Mouse (Mus musculus) liver, embryonic 14.5 days (tissue): ENCODE results near the gene Runx2. TPM values are rescaled to one million over a fixed set of nuclear protein-coding genes. Genes with fewer than 3 reads are reported as not detected.

Source experiments
- ATAC-seq: fragments of 200-750 bp; cut with Nextera tagmentation; 2 replicates; pipeline ENCODE4 v1.8.0; 2017; ENCODE audit warnings: moderate number of reproducible peaks, mild to moderate bottlenecking, moderate library complexity; ENCODE audit not compliant: insufficient read depth
- DNase-seq, 3 experiments: peaks; one replicate each; pipeline ENCODE4 v3.0.0-alpha.2; 2012 to 2013; ENCODE audit warnings: low read depth in 3 of 3, low spot score in 3 of 3
- H3K27ac ChIP-seq: fragments of 300-500 bp; sonication (generic); 2 replicates; pipeline ENCODE4 v1.5.1; 2014; ENCODE audit warnings: moderate library complexity, mild to moderate bottlenecking, control low read depth, inconsistent platforms
- H3K27me3 ChIP-seq: fragments of 300-500 bp; sonication (generic); 2 replicates; pipeline ENCODE4 v1.6.1; 2014; ENCODE audit warnings: mild to moderate bottlenecking, low read length, moderate library complexity; ENCODE audit not compliant: control insufficient read depth, insufficient read depth
- H3K36me3 ChIP-seq: fragments of 300-500 bp; sonication (generic); replicated peaks from 2 replicates; pipeline ENCODE4 v1.6.1; 2014; ENCODE audit warnings: low read depth; ENCODE audit not compliant: control insufficient read depth, insufficient read depth
- H3K4me1 ChIP-seq, 2 experiments: fragments of 200-500 bp in 1 of 2; fragments of 300-500 bp in 1 of 2; sonication (generic) in 1 of 2; replicated peaks; 2 replicates each; pipeline ENCODE4 v1.6.1; 2012 to 2014; ENCODE audit warnings: antibody characterized with exemption in 1 of 2, inconsistent platforms in 1 of 2, low read length in 1 of 2; ENCODE audit not compliant: control insufficient read depth in 2 of 2, insufficient read depth in 2 of 2
- H3K4me2 ChIP-seq: fragments of 300-500 bp; sonication (generic); 2 replicates; pipeline ENCODE4 v1.6.1; 2014; ENCODE audit warnings: low read depth, mild to moderate bottlenecking, control low read depth, moderate library complexity
- H3K4me3 ChIP-seq, 2 experiments: fragments of 200-500 bp in 1 of 2; fragments of 300-500 bp in 1 of 2; sonication (generic) in 1 of 2; 2 replicates each; pipeline ENCODE4 v1.5.1; 2012 to 2014; ENCODE audit warnings: low read depth in 2 of 2, low read length in 2 of 2, mild to moderate bottlenecking in 2 of 2, control low read depth in 1 of 2, inconsistent platforms in 1 of 2, moderate library complexity in 1 of 2; ENCODE audit not compliant: insufficient read depth in 1 of 2
- H3K9ac ChIP-seq: fragments of 300-500 bp; sonication (generic); replicated peaks from 2 replicates; pipeline ENCODE4 v1.6.1; 2014; ENCODE audit warnings: mild to moderate bottlenecking, control low read depth, moderate library complexity
- H3K9me3 ChIP-seq: fragments of 300-500 bp; sonication (generic); 2 replicates; pipeline ENCODE4 v1.6.1; 2016; ENCODE audit warnings: low read length, mixed read lengths; ENCODE audit not compliant: control insufficient read depth
- CTCF ChIP-seq: IDR thresholded peaks from 2 replicates; pipeline ENCODE4 v1.5.1; 2016; ENCODE audit warnings: antibody characterized with exemption, low read depth, control low read depth
- EP300 ChIP-seq: IDR thresholded peaks from 2 replicates; pipeline ENCODE4 v1.6.1; 2016; ENCODE audit warnings: antibody characterized with exemption, low read depth
- WGBS: fragments of 180-500 bp; shearing (Covaris S2); extraction: QIAGEN DNeasy Blood & Tissue Kit; methylation state at CpG from one replicate; pipeline ENCODE4 v1.1.7; 2014; ENCODE audit not compliant: insufficient replicate concordance; 5-methylcytosine and 5-hydroxymethylcytosine counted together
- polyA plus RNA-seq, 2 experiments: library from polyadenylated mRNA; depleted of rRNA in 1 of 2; stranded (reverse) in 1 of 2; unstranded in 1 of 2; fragments of >200 nt; fragmentation: Nextera tagmentation in 1 of 2; extraction: Ambion mirVana in 1 of 2; gene quantifications; 2 replicates each; pipeline versions ENCODE4 v1.2.1 to v1.2.3; 2012 to 2014

Runx2 gene
- polyA plus RNA-seq, 2 experiments, result 0.58 to 0.65 TPM

DNA sequence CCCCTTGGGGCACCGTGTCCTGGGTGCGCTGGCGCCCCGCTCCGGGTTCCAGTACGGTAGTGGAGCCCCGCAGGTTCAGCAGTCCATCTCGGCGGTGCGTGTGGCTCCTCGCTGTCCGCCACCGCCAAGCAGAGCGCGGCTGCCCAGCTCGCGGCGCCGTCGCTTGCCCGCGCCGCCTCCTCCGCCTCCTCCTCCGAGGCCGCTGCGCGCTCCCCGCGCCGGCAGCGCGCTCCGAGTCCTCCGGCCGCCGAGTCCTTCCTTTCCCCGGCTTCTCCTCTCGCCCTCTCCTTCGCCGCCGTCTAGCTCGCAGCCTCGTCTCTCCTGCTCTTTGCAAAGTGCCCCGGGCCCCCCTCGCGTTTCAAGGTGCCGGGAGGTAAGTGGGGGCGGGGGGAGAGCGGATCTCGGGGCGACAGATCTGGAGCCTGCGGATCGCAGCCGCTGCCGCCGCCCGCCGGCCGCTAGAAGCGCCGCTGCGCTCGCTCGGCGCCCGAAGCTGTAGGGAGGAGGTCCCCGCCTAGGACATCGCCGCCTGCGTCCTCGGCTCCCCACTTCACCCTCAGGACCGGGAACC, 78.5 kb downstream of the Runx2 start:
- Histone ChIP-seq H3K9me3 (no peaks in the 10 kb centered on the region), H3K4me2 (peak overlapping the region; percentile 58), H3K27ac (no peak overlapping the region), H3K27me3 (peaks cover 67% of the 10 kb centered on the region), H3K36me3 (no peaks in the 10 kb centered on the region), H3K4me3 (peak overlapping the region; percentile 53 to 57), H3K4me1 (no peaks in the 10 kb centered on the region), H3K9ac (no peak overlapping the region)
- ATAC-seq, result no peak
- TF ChIP-seq CTCF (no peak), EP300 (no peak)
- no peak for DNase-seq
- under 1% methylated on average over 65 of the region's 73 CpGs for WGBS

DNA sequence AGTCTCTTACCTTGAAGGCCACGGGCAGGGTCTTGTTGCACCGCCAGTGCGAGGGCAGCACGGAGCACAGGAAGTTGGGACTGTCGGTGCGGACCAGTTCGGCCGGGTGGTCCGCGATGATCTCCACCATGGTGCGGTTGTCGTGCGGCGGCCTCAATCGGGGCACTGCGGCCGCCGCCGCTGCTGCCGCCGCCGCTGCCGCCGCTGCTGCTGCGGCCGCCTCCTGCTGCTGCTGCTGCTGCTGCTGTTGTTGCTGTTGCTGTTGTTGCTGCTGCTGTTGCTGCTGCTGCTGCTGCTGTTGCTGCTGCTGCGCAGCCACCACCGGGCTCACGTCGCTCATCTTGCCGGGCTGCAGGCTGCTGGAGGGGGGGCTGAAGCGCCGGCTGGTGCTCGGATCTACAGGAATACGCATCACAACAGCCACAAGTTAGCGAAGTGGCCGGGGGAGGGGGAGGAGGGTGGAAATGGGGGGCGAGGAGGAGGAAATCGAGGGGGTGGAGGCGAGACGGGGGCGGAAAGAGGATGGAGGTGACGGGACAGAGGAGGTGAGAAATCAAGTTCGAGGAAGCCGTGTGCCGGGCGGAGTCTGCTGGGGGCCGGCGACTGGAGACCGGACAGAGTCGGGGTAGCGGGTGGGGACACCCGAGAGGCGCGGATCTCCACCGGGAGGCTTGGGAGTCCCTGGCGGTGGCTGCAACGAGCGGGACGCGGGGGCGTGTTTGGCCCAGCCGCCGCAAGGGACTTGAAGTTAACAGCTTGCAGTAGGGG, 79.2 kb downstream of the Runx2 start:
- no peak for DNase-seq
- peaks cover 67% of the 10 kb centered on the region for H3K27me3 ChIP-seq
- H3K4me3 ChIP-seq, result peak overlapping the region; percentile 53 to 57
- no peaks in the 10 kb centered on the region for H3K36me3 ChIP-seq
- H3K9me3 ChIP-seq, result no peaks in the 10 kb centered on the region
- H3K9ac ChIP-seq, result no peak overlapping the region
- H3K4me1 ChIP-seq, result no peaks in the 10 kb centered on the region
- no peak for ATAC-seq
- H3K27ac ChIP-seq, result no peak overlapping the region
- peak overlapping the region; percentile 58 for H3K4me2 ChIP-seq
- under 1% methylated on average over 64 of the region's 64 CpGs for WGBS
- TF ChIP-seq EP300 (no peak), CTCF (no peak)

DNA sequence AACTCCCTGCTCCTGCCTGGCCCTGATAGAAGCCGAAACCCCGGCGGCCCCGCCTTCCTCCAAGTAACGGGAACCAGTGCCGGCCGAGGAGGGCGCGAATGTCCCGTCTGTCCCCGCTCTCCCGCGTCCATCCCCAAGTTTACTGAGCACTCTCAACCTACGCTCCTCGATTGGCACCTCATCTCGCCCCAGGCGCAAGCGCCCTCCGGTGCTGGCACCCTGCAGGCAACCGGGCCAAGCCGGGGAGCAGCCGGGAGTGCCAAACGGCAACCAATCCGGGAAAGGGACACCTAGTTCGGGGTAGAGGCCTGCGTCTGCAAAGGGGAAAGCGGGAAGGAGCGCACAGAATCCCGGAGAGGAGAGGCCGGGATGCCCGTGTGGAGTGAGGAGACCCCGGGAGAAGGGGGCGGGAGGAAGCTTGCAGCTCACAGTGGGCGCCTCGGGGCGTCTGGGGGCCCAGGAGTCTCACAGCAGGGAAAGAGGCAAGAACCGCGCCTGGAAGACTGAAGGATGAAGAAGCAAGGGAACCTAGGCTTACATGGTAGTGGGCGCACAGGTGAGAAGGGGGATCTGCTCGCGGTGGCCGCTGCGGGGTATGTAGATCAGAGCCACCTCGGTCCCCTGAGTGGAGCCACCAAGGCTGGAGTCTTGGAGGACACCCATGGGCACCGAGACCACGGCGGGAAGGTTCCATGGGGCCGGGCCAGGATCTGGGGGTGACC, 79.9 kb downstream of the Runx2 start:
- Histone ChIP-seq H3K4me2 (peak overlapping the region; percentile 58), H3K27me3 (peaks cover 67% of the 10 kb centered on the region), H3K4me1 (no peaks in the 10 kb centered on the region), H3K27ac (no peak overlapping the region), H3K36me3 (no peaks in the 10 kb centered on the region), H3K9me3 (no peaks in the 10 kb centered on the region), H3K4me3 (peak overlapping the region; percentile 53 to 57), H3K9ac (no peak overlapping the region)
- DNase-seq (no peak), ATAC-seq (no peak)
- TF ChIP-seq CTCF, result no peak
- TF ChIP-seq EP300, result no peak
- 2% methylated on average over 45 of the region's 48 CpGs for WGBS

DNA sequence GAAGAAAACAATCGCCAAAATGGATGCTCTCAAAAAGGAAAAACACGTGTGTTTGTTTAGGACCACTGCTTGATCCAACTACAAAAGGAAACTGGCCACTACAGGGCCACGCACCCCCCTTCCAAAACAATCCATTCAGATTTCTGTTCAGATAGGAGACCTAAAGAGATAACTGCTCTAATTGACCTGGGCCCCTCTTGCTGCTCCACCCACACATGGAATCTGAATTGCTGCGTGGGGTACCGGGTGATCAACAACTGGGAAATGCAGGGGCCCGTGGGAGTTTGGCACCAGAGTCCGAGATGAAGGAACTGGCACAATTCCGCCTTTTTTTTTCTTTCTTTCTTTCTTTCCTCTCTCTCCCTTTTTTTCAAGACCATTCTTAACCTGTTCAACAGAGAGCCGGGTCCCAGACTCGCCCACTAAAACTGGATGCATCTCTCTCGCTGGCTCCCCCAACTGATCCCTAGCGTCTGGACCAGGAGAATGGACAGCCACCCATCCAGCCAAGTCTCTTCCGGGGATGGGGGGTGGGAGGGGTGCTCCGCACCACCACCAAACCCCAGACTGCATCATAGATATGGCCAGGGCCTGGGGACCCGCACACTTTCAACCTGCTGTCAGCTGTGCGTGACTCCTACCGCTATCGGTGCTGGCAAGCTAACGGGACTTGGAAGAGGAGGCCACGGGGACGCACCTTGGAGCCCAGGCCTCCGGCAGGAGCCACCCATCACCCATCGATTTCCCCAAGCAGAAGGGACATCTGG, 80.9 kb downstream of the Runx2 start:
- peak overlapping the region; percentile 58 for H3K4me2 ChIP-seq
- H3K9ac ChIP-seq, result no peak overlapping the region
- H3K9me3 ChIP-seq, result no peaks in the 10 kb centered on the region
- no peak overlapping the region for H3K27ac ChIP-seq
- peak overlapping the region; percentile 26 to 53; a peak in 1 of 4 replicates for H3K4me3 ChIP-seq
- 11% methylated on average over 23 of the region's 23 CpGs for WGBS
- H3K27me3 ChIP-seq, result peaks cover 58% of the 10 kb centered on the region
- DNase-seq, result no peak
- ATAC-seq, result no peak
- TF ChIP-seq EP300, result no peak
- TF ChIP-seq CTCF, result no peak
- no peaks in the 10 kb centered on the region for H3K36me3 ChIP-seq
- H3K4me1 ChIP-seq, result no peaks in the 10 kb centered on the region
